28 mouse cellular contexts compared by ENCODE assay signal in the genomic region with DNA sequence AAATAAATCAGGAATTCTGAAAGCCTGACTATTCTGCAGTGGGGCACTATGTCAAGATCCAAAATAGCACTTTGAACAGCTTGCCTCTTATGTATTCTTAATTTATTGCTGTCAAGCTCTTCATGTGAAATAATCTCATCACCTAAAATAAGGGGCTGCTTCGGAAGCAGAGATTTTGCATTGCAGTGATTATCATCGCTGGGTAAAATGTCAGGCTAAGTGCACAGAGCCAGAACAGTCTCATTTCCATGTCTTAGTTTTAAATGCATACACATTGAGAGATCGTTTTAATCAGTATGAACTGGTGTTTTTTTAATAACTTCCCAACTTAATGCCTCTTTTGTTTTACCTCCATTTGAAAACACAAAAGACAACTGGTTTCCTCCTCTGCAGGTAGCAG.
"Had no signal": no experiment of that assay in that cellular context is flagged by ENCODE, and none has a peak within 500 bp of the region (broad histone marks: within the 10 kb centered on the region; RNA-seq: fewer than 3 reads in every experiment).

No protein-coding gene starts in this region.

- H3K4me1 ChIP-seq: heart, embryonic 10.5 days; heart, embryonic 12.5 days; hindbrain, embryonic 10.5 days; hindbrain, embryonic 12.5 days; intestine, embryonic 15.5 days; limb, embryonic 13.5 days; limb, embryonic 15.5 days; liver, embryonic 12.5 days had no signal

- DNase-seq: gastrocnemius, adult 2 months; gastrocnemius, postnatal 10 days; gastrocnemius, postnatal 36 days; heart, adult 18-20 months; heart, postnatal 10 days; heart, postnatal 4 days; kidney, adult 18-20 months; kidney, adult 8-10 months; kidney, postnatal 10 days; kidney, postnatal 25 days; kidney, postnatal 4 days; layer of hippocampus, adult 9-11 months; layer of hippocampus, postnatal 36 days; left cerebral cortex, postnatal 4 days had no signal

- H3K9ac ChIP-seq: heart, embryonic 12.5 days; hindbrain, embryonic 12.5 days; hindbrain, embryonic 14.5 days; intestine, embryonic 15.5 days; limb, embryonic 13.5 days; limb, embryonic 15.5 days; liver, embryonic 12.5 days; liver, embryonic 14.5 days had no signal

- ATAC-seq: hindbrain, embryonic 16.5 days; inflammation-experienced regulatory T-cells, adult 6 months; intestine, embryonic 15.5 days; intestine, postnatal 0 days; liver, embryonic 12.5 days had no signal

- H3K27ac ChIP-seq: gastrocnemius, adult 2 months; heart, embryonic 10.5 days; hindbrain, embryonic 10.5 days; hindbrain, embryonic 12.5 days; hindbrain, embryonic 14.5 days; intestine, embryonic 15.5 days; layer of hippocampus, adult 2 months; limb, embryonic 13.5 days; limb, embryonic 15.5 days; liver, embryonic 12.5 days; liver, embryonic 14.5 days had no signal

- H3K4me3 ChIP-seq: gastrocnemius, adult 2 months; heart, embryonic 10.5 days; heart, embryonic 12.5 days; hindbrain, embryonic 10.5 days; hindbrain, embryonic 12.5 days; intestine, embryonic 15.5 days; layer of hippocampus, adult 2 months; limb, embryonic 13.5 days; limb, embryonic 15.5 days; liver, embryonic 12.5 days had no signal

- H3K9me3 ChIP-seq: heart, embryonic 10.5 days; heart, embryonic 12.5 days; hindbrain, embryonic 10.5 days; hindbrain, embryonic 12.5 days; intestine, embryonic 15.5 days; limb, embryonic 13.5 days; limb, embryonic 15.5 days; liver, embryonic 12.5 days had no signal

- H3K4me2 ChIP-seq: heart, embryonic 12.5 days; hindbrain, embryonic 12.5 days; hindbrain, embryonic 14.5 days; intestine, embryonic 15.5 days; limb, embryonic 13.5 days; limb, embryonic 15.5 days; liver, embryonic 12.5 days had no signal

- H3K36me3 ChIP-seq: heart, embryonic 10.5 days; heart, embryonic 12.5 days; hindbrain, embryonic 10.5 days; hindbrain, embryonic 12.5 days; intestine, embryonic 15.5 days; limb, embryonic 13.5 days; limb, embryonic 15.5 days; liver, embryonic 12.5 days had no signal

- H3K27me3 ChIP-seq: heart, embryonic 12.5 days; hindbrain, embryonic 12.5 days; intestine, embryonic 15.5 days; limb, embryonic 13.5 days; limb, embryonic 15.5 days; liver, embryonic 12.5 days had no signal
